Mouse (Mus musculus): Measurements from ENCODE around the gene Tmem248. TPM values are rescaled to one million over a fixed set of nuclear protein-coding genes. Genes with fewer than 3 reads are reported as not detected.

The Tmem248 gene
- 66.2 TPM for total RNA-seq (2023)

DNA sequence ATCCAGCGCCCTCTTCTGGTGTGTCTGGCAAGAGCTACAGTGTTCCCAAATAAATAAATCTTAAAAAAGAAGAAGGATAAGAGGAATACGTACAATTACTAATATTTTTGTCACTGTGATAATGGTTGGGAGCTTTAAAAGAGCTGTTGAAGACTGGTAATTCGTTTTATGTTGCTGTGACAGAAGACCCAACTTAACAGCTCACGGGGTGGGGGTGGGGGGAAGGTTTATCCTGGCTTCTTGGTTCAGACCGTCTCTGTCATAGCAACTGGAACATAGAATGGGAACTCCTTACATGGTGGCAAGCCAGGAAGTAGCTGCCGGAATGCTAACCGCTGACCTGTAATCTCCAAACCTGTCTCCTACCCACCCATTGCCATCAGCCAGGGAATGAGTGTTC is at the start of gene Tmem248:
TSS of gene Tmem248 (plus strand) at position 301 of the 400 bp plus-strand sequence.

DNA sequence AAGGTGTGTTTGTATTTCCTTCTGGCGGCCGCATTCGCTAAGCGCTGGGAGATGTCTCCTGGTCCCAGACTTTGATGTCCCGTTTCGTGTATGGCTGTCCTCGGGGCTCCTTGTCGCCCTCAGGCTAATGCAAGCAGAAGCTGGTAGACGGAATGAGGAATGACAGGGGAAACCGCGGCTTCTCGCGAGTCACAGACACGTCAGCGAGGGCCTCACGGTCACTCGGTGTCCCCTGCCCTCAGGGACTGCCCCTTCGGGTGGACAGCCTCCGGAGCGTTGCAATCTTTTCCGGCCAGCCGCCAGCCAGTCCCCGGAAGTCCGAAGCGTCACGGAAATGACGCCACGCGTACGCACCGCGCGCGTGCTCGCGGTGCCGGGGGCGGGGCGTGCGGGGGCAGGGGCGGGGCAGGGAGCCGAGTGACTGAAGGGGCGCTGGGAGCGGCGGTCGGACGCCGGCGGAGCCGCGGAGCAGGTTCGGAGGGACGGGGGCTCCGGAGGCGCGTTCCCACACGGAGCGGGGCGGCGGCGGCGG is 45.4 kb upstream of the Tmem248 start, which contains the start of gene Rabgef1:
TSS of gene Rabgef1 (plus strand) at position 376 of the 532 bp plus-strand sequence.

DNA sequence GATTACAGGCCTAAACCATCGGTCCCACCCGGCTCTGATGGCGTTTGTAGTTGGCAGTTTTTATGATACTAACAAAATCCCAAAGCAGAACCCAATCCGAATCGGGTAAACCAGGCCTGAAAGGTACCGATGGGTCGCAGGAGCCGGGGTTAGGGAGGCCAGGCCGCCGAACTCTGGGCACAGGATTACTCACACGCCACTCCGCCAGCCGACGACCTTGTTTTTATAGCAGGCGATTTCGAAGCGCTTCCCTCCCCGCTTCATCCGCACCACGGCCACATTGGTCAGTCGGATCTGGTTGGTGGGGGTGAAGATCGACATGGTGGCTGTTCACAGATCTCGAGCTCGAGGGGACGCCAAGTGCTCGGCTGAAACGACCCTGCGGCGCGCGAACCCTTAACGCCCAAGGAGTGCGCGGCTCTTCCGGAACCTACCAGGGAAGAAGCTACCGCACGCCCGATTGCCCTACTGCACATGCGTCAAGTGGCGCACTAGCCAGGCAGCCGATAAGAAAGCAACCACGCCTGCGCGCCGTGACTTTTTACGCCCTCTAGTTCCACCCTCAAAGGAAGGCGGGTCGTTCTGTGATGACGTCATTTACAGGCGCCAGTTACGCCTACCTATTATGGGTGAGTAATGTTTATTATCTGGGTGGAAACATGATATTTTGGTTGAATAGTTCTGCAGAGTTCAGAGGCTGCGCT is 38.3 kb downstream of the Tmem248 start, which contains the start of the genes Sbds and Tyw1:
TSS of gene Sbds (minus strand) at position 514 of the 704 bp plus-strand sequence.
TSS of gene Tyw1 (plus strand) at position 603 of the 704 bp plus-strand sequence.

Other genes starting within 250 kb of the Tmem248 start
- gene Gusb, start 214.0 kb upstream of the Tmem248 start, total RNA-seq (2023): 14.9 TPM
- 35.3 TPM for gene Asl, start 187.8 kb upstream of the Tmem248 start, total RNA-seq (2023)
- gene Crcp, start 187.8 kb upstream of the Tmem248 start, total RNA-seq (2023): 18.8 TPM
- gene Tpst1, start 143.8 kb upstream of the Tmem248 start, total RNA-seq (2023): 7.4 TPM
- 1.3 TPM for gene Kctd7, start 72.2 kb upstream of the Tmem248 start, total RNA-seq (2023)
- 39.0 TPM for gene Rabgef1, start 45.3 kb upstream of the Tmem248 start, total RNA-seq (2023)
- gene Sbds, start 38.4 kb downstream of the Tmem248 start, total RNA-seq (2023): 103 TPM
- gene Tyw1, start 38.5 kb downstream of the Tmem248 start, total RNA-seq (2023): 18.6 TPM
- not detected for gene Caln1, start 152.4 kb downstream of the Tmem248 start, total RNA-seq (2023)
- not detected for gene A330070K13Rik, start 167.6 kb downstream of the Tmem248 start, total RNA-seq (2023)